Mouse (Mus musculus) erythroblast, embryonic 14.5 days (primary cell): Measurements from ENCODE around the gene Trappc6a. TPM values are rescaled to one million over a fixed set of nuclear protein-coding genes. Genes with fewer than 3 reads are reported as not detected.
A peak's percentile ranks its signal among the peaks of the same experiment; 100 is the strongest.
"Not testable (repeated sequence)": the region's sequence is repeated elsewhere in the genome, so short reads cannot be mapped to it uniquely, and the experiment has no call there.

Experiments
- H3K27me3 ChIP-seq: 2 replicates; pipeline ENCODE4 v1.6.1; 2012; ENCODE audit warnings: inconsistent platforms; ENCODE audit not compliant: control insufficient read depth
- H3K36me3 ChIP-seq: 2 replicates; pipeline ENCODE4 v1.6.1; 2012; ENCODE audit warnings: mild to moderate bottlenecking, inconsistent platforms; ENCODE audit not compliant: control insufficient read depth
- H3K4me1 ChIP-seq: 2 replicates; pipeline ENCODE4 v1.6.1; 2012; ENCODE audit warnings: inconsistent platforms; ENCODE audit not compliant: control insufficient read depth
- H3K4me3 ChIP-seq: replicated peaks from 2 replicates; pipeline ENCODE3; 2012; ENCODE audit warnings: moderate library complexity, mild to moderate bottlenecking, inconsistent platforms
- H3K9me3 ChIP-seq: 2 replicates; pipeline ENCODE4 v1.6.1; 2012; ENCODE audit warnings: low read length, inconsistent platforms, mixed read lengths; ENCODE audit not compliant: control insufficient read depth
- GATA1 ChIP-seq: IDR thresholded peaks from 2 replicates; pipeline ENCODE4 v1.6.1; 2012; ENCODE audit warnings: low read length, inconsistent platforms, mixed read lengths
- TAL1 ChIP-seq: IDR thresholded peaks from 3 replicates; pipeline ENCODE4 v1.6.1; 2012; ENCODE audit warnings: low read length, inconsistent platforms, mixed read lengths
- polyA plus RNA-seq: library from polyadenylated mRNA; stranded (reverse); fragments of >175 nt; gene quantifications from 2 replicates; pipeline ENCODE4 v1.2.3, GENCODE M21; 2012

Gene Trappc6a
- polyA plus RNA-seq, 1 experiment = 13.1 TPM

DNA sequence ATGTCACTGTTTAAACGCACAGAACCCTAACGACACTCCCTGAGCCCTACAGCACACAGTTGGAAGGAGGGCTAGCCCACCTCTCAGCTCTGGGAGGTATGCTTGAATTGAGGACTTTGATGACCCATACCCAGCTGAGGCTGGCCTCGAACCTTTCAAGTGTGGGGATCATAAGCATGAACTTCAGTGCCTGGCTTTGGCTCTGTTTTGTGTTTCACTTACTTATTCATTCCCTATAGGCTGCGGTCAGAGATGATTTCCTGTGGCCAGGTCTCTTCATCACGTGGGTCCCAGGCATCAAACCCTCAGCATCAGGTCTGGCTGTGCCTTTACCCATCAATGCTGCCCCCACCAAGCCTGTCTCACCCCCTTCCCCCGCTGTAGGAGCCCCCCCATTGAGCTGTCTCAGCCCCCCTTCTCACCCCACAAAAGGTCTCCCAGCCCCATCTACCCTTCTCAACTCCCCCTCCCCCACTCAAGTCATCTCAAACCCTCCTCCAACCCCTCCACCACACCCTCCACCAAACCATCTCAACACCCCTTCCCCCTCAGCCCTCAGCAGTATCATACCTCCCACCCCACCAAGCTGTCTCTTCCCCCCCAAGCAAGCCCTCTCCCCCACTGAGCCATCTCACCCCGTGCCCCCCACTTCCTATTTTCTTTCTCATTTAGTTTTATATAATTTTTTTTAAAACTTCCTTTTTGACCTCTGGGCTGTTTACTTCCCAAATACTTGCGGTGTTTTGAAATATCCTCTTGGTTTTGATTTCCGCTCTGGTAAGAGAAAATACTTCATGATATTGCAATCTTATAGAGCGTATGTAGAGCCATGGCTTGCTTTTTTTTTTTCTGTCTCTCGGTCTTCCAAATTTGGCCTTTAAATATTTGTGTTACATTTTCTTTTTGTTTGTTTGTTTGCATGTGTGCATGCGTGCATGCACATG is 7.5 kb upstream of the Trappc6a start:
- TF ChIP-seq TAL1 = no peak
- no peak for TF ChIP-seq GATA1

DNA sequence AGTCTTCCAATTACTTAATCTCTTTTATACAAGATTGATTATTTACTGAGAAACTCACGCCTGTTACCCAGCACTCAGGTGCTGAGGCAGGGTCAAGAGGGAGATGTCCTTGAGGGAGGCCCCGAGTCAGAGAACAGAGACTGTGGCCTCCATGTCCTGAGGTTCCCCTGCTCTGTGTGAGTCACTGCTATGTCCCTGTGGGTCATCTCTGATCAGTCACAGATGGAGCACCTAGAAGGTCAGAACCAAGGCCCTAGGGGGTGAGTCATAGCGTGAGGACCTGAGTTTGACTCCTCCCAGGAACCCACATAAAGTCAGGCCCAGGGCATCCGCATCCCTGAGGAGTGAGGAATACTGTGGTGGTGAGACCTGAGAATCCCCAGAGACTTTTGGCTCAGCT is 6.5 kb upstream of the Trappc6a start:
- Histone ChIP-seq H3K4me1 (peaks cover 20% of the 10 kb centered on the region), H3K9me3 (no peaks in the 10 kb centered on the region), H3K36me3 (no peaks in the 10 kb centered on the region), H3K4me3 (no peak overlapping the region), H3K27me3 (no peaks in the 10 kb centered on the region; the same call in 1 of the 2 replicates)
- no peak for TF ChIP-seq GATA1
- TF ChIP-seq TAL1 = no peak

More for the DNA sequence above, 7.5 kb upstream of the Trappc6a start:
- no peaks in the 10 kb centered on the region for H3K9me3 ChIP-seq
- no peaks in the 10 kb centered on the region for H3K36me3 ChIP-seq
- no peaks in the 10 kb centered on the region for H3K27me3 ChIP-seq
- peaks cover 13% of the 10 kb centered on the region for H3K4me1 ChIP-seq
- no peak overlapping the region for H3K4me3 ChIP-seq

GRCm38 (mm10) chr7:19503481-19504068 is 4.6 kb upstream of the Trappc6a start:
- H3K4me1 ChIP-seq = peaks cover 33% of the 10 kb centered on the region
- no peak overlapping the region for H3K4me3 ChIP-seq

DNA sequence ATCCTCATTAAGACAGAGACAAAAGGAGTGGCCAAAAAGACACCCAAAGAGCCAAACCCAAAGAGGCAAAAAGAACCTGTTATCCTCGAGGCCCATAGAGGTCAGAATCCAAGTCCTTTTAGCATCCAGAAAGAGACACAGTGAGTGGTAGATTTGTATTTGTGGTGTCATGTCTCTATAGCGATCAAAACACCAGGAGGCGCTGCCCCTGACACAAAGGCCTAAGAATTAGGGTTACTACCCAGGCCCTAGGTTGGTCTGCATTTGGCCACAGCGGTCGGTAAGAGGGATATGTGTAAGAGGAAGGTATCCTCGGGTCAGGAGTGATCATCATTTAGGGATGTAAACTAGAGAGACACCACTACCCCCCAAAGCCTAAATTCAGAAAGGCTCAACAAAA is 1.9 kb upstream of the Trappc6a start:
- Histone ChIP-seq H3K27me3 (peaks cover 5% of the 10 kb centered on the region), H3K4me3 (peak overlapping the region; percentile 78), H3K4me1 (peaks cover 45% of the 10 kb centered on the region), H3K36me3 (peaks cover 2% of the 10 kb centered on the region), H3K9me3 (no peaks in the 10 kb centered on the region)
- no peak for TF ChIP-seq TAL1

More at GRCm38 (mm10) chr7:19503481-19504068, 4.6 kb upstream of the Trappc6a start:
- no peaks in the 10 kb centered on the region for H3K36me3 ChIP-seq
- peaks cover 5% of the 10 kb centered on the region for H3K27me3 ChIP-seq
- H3K9me3 ChIP-seq = no peaks in the 10 kb centered on the region
- TF ChIP-seq GATA1 (peak; percentile 66; the same call in 1 of the 2 replicates), TAL1 (no peak)

DNA sequence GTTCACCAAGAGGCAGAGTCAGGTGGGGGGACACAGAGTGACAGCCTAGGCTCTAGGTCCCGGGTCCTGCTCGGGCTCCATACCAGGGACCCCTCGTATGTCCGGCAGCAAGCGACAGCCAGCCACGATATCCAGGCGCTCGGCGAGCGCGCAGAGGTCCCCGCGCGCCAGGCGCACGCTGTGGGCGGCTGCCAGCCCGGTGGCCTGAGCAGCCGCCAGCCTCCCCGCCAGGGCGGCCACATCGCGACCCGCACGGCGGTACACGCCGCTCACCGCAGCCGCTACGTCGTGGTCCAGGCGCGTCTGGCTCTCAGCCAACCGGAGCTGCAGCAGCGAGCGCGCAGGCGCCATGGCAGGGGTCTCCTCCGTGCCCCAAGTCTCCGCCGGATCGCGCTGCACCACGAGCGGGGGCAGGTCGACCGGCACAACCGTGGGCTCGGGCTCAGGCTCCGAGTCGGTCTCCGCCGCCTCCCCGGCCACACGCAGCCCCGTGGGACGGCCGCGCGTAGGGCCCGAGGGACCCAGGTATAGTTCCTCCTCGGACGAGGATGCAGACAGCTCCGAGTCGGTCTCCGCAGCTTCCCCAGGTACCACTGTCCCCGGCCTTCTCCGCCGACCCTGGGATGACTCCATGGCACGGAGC is 1.1 kb upstream of the Trappc6a start:
- no peaks in the 10 kb centered on the region for H3K9me3 ChIP-seq
- peaks cover 46% of the 10 kb centered on the region for H3K4me1 ChIP-seq
- no peak for TF ChIP-seq TAL1
- no peak for TF ChIP-seq GATA1
- H3K36me3 ChIP-seq = peaks cover 3% of the 10 kb centered on the region
- peaks cover 5% of the 10 kb centered on the region for H3K27me3 ChIP-seq
- H3K4me3 ChIP-seq = peak overlapping the region; percentile 78

- TF ChIP-seq GATA1 (no peak), TAL1 (no peak)
- Histone ChIP-seq H3K27me3 (peaks cover 5% of the 10 kb centered on the region), H3K36me3 (peaks cover 3% of the 10 kb centered on the region), H3K9me3 (no peaks in the 10 kb centered on the region), H3K4me3 (peak overlapping the region; percentile 78), H3K4me1 (peaks cover 48% of the 10 kb centered on the region)
Observed at GRCm38 (mm10) chr7:19507612-19507981, 598 bp upstream of the Trappc6a start.

DNA sequence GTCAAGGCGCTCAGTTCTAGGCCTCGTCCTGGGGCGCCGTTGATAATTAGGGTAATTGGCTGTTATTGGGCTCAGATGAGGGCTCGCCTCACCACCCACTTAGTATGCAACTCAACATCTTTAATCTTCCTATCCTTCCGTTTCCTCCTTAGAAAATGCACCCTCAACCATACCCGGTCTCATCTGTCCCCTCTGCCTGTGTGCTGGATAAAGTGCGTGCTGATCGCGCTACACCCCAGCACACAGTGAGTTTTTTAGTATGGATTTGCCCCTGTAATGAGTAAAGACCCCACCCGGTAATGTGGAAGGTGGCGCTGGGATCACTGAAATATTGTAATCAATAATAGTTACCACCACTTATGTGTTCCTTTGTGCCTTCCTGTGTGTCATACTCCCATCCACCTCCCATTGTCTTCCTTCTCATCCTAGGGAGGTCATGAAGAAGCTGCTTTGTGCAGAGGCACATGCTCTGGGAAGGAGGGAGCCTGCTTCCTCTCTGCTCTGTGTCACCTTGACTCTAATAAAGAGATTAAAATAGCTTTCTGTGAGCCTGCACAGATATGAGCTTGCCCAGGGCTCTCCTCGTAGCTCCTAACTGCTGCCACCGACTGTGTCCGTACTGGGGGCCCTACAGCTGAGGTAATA is 851 bp downstream of the Trappc6a start:
- Histone ChIP-seq H3K9me3 (no peaks in the 10 kb centered on the region), H3K36me3 (peaks cover 3% of the 10 kb centered on the region), H3K4me3 (peak overlapping the region; percentile 78), H3K4me1 (peaks cover 43% of the 10 kb centered on the region), H3K27me3 (peaks cover 5% of the 10 kb centered on the region)
- TF ChIP-seq TAL1 (no peak), GATA1 (no peak)

DNA sequence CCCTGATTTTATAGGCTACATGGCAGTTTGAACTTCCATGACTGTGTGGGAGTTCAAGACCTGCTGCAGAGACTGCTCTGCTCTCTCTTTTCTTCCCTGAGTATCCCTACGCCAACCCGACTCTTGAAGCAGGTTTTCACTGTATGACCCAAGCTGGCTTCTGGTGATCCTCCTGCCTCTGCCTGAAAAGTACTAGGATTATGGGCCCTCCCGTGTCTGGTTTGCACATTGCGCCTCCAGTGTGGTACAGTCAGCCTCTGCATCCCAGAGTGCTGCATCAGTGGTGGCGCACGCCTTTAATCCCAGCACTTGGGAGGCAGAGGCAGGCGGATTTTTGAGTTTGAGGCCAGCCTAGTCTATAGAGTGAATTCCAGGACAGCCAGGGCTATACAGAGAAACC is 1.6 kb downstream of the Trappc6a start:
- Histone ChIP-seq H3K4me3 (peak overlapping the region; percentile 78), H3K27me3 (peaks cover 5% of the 10 kb centered on the region), H3K4me1 (peaks cover 43% of the 10 kb centered on the region), H3K36me3 (peaks cover 3% of the 10 kb centered on the region), H3K9me3 (no peaks in the 10 kb centered on the region)
- TF ChIP-seq TAL1 = no peak
- TF ChIP-seq GATA1 = no peak

DNA sequence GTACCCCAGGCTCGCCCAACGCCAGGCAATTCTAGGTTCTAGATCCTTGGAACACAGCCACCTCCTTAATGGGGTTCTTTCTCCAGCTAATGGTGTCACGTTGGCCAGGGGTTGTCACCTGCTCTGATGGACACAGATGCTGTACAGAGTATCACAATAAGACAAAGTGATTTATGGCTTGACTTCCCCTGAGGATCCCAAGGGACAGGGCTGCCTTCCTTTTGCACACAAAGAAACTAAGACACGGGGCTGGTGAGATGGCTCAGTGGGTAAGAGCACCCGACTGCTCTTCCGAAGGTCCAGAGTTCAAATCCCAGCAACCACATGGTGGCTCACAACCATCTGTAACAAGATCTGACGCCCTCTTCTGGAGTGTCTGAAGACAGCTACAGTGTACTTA is 3.7 kb downstream of the Trappc6a start:
- not testable (repeated sequence) for H3K4me3 ChIP-seq, H3K36me3 ChIP-seq, H3K27me3 ChIP-seq, H3K9me3 ChIP-seq
- peaks cover 32% of the 10 kb centered on the region for H3K4me1 ChIP-seq
